Mouse (Mus musculus) midbrain, embryonic 16.5 days (tissue): ENCODE measurements around the gene Rbfox1. TPM values are rescaled to one million over a fixed set of nuclear protein-coding genes. Genes with fewer than 3 reads are reported as not detected.
A peak's percentile ranks its signal among the peaks of the same experiment; 100 is the strongest.

ENCODE experiments used
- ATAC-seq: fragments of 200-750 bp; cut with Nextera tagmentation; 2 replicates; pipeline ENCODE4 v1.8.0; 2017; ENCODE audit warnings: moderate TSS enrichment
- H3K27ac ChIP-seq: fragments of 300-500 bp; sonication (generic); 2 replicates; pipeline ENCODE4 v1.5.1; 2014; ENCODE audit warnings: mild to moderate bottlenecking, low read length, mixed read lengths
- H3K27me3 ChIP-seq: fragments of 300-500 bp; sonication (generic); 2 replicates; pipeline ENCODE4 v1.6.1; 2014; ENCODE audit warnings: low read depth, low read length, mixed read lengths; ENCODE audit not compliant: control insufficient read depth, insufficient read depth
- H3K36me3 ChIP-seq: fragments of 300-500 bp; sonication (generic); 2 replicates; pipeline ENCODE4 v1.6.1; 2014; ENCODE audit warnings: mild to moderate bottlenecking, low read length, moderate library complexity, mixed read lengths; ENCODE audit not compliant: control insufficient read depth, insufficient read depth
- H3K4me1 ChIP-seq: fragments of 300-500 bp; sonication (generic); 2 replicates; pipeline ENCODE4 v1.6.1; 2014; ENCODE audit warnings: mild to moderate bottlenecking, low read length, mixed read lengths; ENCODE audit not compliant: control insufficient read depth, insufficient read depth
- H3K4me2 ChIP-seq: fragments of 300-500 bp; sonication (generic); 2 replicates; pipeline ENCODE4 v1.6.1; 2014; ENCODE audit warnings: mild to moderate bottlenecking, low read length, mixed read lengths
- H3K4me3 ChIP-seq: fragments of 300-500 bp; sonication (generic); 2 replicates; pipeline ENCODE4 v1.5.1; 2014; ENCODE audit warnings: low read depth, mild to moderate bottlenecking, low read length, moderate library complexity, mixed read lengths
- H3K9ac ChIP-seq: fragments of 300-500 bp; sonication (generic); 2 replicates; pipeline ENCODE4 v1.6.1; 2014; ENCODE audit warnings: low read depth, low read length, mixed read lengths
- H3K9me3 ChIP-seq: fragments of 300-500 bp; sonication (generic); replicated peaks from 2 replicates; pipeline ENCODE4 v1.6.1; 2014; ENCODE audit warnings: mild to moderate bottlenecking, low read length, mixed read lengths; ENCODE audit not compliant: control insufficient read depth, poor library complexity, severe bottlenecking
- WGBS: fragments of 180-500 bp; shearing (Covaris S2); extraction: QIAGEN DNeasy Blood & Tissue Kit; methylation state at CpG from one replicate; pipeline ENCODE4 v1.1.7; 2014; 5-methylcytosine and 5-hydroxymethylcytosine counted together
- polyA plus RNA-seq: library from polyadenylated mRNA; unstranded; fragments of >200 nt; fragmentation: Nextera tagmentation; extraction: Ambion mirVana; gene quantifications from 2 replicates; pipeline ENCODE4 v1.2.1, GENCODE M21; 2015

Rbfox1 gene
- polyA plus RNA-seq, 1 experiment from 2014 or later: 259 TPM

- Histone ChIP-seq H3K4me3 (peak overlapping the region; percentile 50), H3K27me3 (peaks cover 3% of the 10 kb centered on the region; the same call in 1 of the 2 replicates), H3K9me3 (no peaks in the 10 kb centered on the region), H3K4me1 (peaks cover 7% of the 10 kb centered on the region; the same call in 1 of the 2 replicates), H3K4me2 (peak overlapping the region; percentile 66), H3K27ac (no peak overlapping the region), H3K36me3 (no peaks in the 10 kb centered on the region), H3K9ac (peak overlapping the region; percentile 66)
- ATAC-seq: peak; percentile 56
- 6% methylated on average over 15 of the region's 15 CpGs for WGBS
Observed at GRCm38 (mm10) chr16:5885690-5886050, 515 bp downstream of the Rbfox1 start.

GRCm38 (mm10) chr16:5895564-5895963 is 10.4 kb downstream of the Rbfox1 start:
- Histone ChIP-seq H3K9ac (no peak overlapping the region), H3K27me3 (no peaks in the 10 kb centered on the region), H3K4me2 (no peak overlapping the region), H3K4me3 (no peak overlapping the region), H3K9me3 (no peaks in the 10 kb centered on the region), H3K36me3 (no peaks in the 10 kb centered on the region), H3K4me1 (peaks cover 4% of the 10 kb centered on the region; the same call in 1 of the 2 replicates), H3K27ac (no peak overlapping the region)
- no peak for ATAC-seq
- WGBS: 80% methylated on average over 7 of the region's 7 CpGs

- H3K36me3 ChIP-seq: no peaks in the 10 kb centered on the region
- 27% methylated on average over 2 of the region's 2 CpGs for WGBS
- H3K27me3 ChIP-seq: no peaks in the 10 kb centered on the region
- no peak overlapping the region for H3K4me2 ChIP-seq
- ATAC-seq: no peak
- no peak overlapping the region for H3K9ac ChIP-seq
- H3K27ac ChIP-seq: no peak overlapping the region
- H3K9me3 ChIP-seq: no peaks in the 10 kb centered on the region
- H3K4me1 ChIP-seq: peaks cover 4% of the 10 kb centered on the region; the same call in 1 of the 2 replicates
- no peak overlapping the region for H3K4me3 ChIP-seq
Observed at GRCm38 (mm10) chr16:5898330-5898729, 13.2 kb downstream of the Rbfox1 start.

GRCm38 (mm10) chr16:5910742-5911141 is 25.6 kb downstream of the Rbfox1 start:
- Histone ChIP-seq H3K36me3 (no peaks in the 10 kb centered on the region), H3K4me1 (peaks cover 11% of the 10 kb centered on the region), H3K9me3 (no peaks in the 10 kb centered on the region), H3K4me3 (no peak overlapping the region), H3K9ac (no peak overlapping the region), H3K27ac (no peak overlapping the region), H3K27me3 (no peaks in the 10 kb centered on the region), H3K4me2 (no peak overlapping the region)
- 86% methylated on average over 5 of the region's 5 CpGs for WGBS
- ATAC-seq: no peak

GRCm38 (mm10) chr16:5911880-5912327 is 26.7 kb downstream of the Rbfox1 start:
- Histone ChIP-seq H3K36me3 (no peaks in the 10 kb centered on the region), H3K4me1 (peaks cover 11% of the 10 kb centered on the region), H3K4me2 (no peak overlapping the region), H3K27me3 (no peaks in the 10 kb centered on the region), H3K27ac (peak overlapping the region; percentile 44; the same call in 1 of the 2 replicates), H3K9me3 (no peaks in the 10 kb centered on the region), H3K4me3 (no peak overlapping the region), H3K9ac (no peak overlapping the region)
- 12% methylated on average over 2 of the region's 2 CpGs for WGBS
- peak; percentile 87 for ATAC-seq

- ATAC-seq: no peak
- H3K4me2 ChIP-seq: no peak overlapping the region
- no peaks in the 10 kb centered on the region for H3K36me3 ChIP-seq
- H3K27ac ChIP-seq: no peak overlapping the region
- no peaks in the 10 kb centered on the region for H3K27me3 ChIP-seq
- H3K4me3 ChIP-seq: no peak overlapping the region
- peaks cover 16% of the 10 kb centered on the region for H3K4me1 ChIP-seq
- H3K9ac ChIP-seq: no peak overlapping the region
- no peaks in the 10 kb centered on the region for H3K9me3 ChIP-seq
Observed at GRCm38 (mm10) chr16:5917937-5918336, 32.8 kb downstream of the Rbfox1 start.

- peak; percentile 73; the same call in 1 of the 2 replicates for ATAC-seq
- no peak overlapping the region for H3K4me2 ChIP-seq
- no peaks in the 10 kb centered on the region for H3K36me3 ChIP-seq
- WGBS: 13% methylated on average over 1 of the region's 1 CpGs
- H3K9ac ChIP-seq: peak overlapping the region; percentile 33; the same call in 1 of the 2 replicates
- no peak overlapping the region for H3K4me3 ChIP-seq
- H3K9me3 ChIP-seq: no peaks in the 10 kb centered on the region
- peak overlapping the region; percentile 12 for H3K27ac ChIP-seq
- H3K4me1 ChIP-seq: peaks cover 13% of the 10 kb centered on the region; the same call in 1 of the 2 replicates
- H3K27me3 ChIP-seq: no peaks in the 10 kb centered on the region
Observed at GRCm38 (mm10) chr16:5926986-5927385, 41.8 kb downstream of the Rbfox1 start.

GRCm38 (mm10) chr16:5931680-5932079 is 46.5 kb downstream of the Rbfox1 start:
- peak; percentile 51; the same call in 1 of the 2 replicates for ATAC-seq
- 30% methylated on average over 7 of the region's 7 CpGs for WGBS

GRCm38 (mm10) chr16:5940016-5940415 is 54.9 kb downstream of the Rbfox1 start:
- Histone ChIP-seq H3K9ac (no peak overlapping the region), H3K36me3 (no peaks in the 10 kb centered on the region), H3K9me3 (no peaks in the 10 kb centered on the region), H3K4me3 (no peak overlapping the region), H3K4me2 (no peak overlapping the region), H3K27ac (no peak overlapping the region), H3K4me1 (no peaks in the 10 kb centered on the region), H3K27me3 (no peaks in the 10 kb centered on the region)
- 64% methylated on average over 4 of the region's 4 CpGs for WGBS
- no peak for ATAC-seq

More at GRCm38 (mm10) chr16:5931680-5932079, 46.5 kb downstream of the Rbfox1 start:
- Histone ChIP-seq H3K27ac (no peak overlapping the region), H3K4me1 (peaks cover 11% of the 10 kb centered on the region; the same call in 1 of the 2 replicates), H3K9me3 (no peaks in the 10 kb centered on the region), H3K27me3 (no peaks in the 10 kb centered on the region), H3K9ac (no peak overlapping the region), H3K36me3 (no peaks in the 10 kb centered on the region), H3K4me2 (no peak overlapping the region), H3K4me3 (no peak overlapping the region)
